Mouse (Mus musculus) macrophage (primary cell): Measurements from ENCODE around the gene Tsr1. TPM values are rescaled to one million over a fixed set of nuclear protein-coding genes. Genes with fewer than 3 reads are reported as not detected.
A peak's percentile ranks its signal among the peaks of the same experiment; 100 is the strongest.

Experiments
- H3K27ac ChIP-seq: fragments of 350-480 bp; formaldehyde crosslinking; 2 replicates; pipeline ENCODE4 v1.9.0; 2021
- H3K36me3 ChIP-seq: fragments of 350-480 bp; formaldehyde crosslinking; 2 replicates; pipeline ENCODE4 v1.9.0; 2021; ENCODE audit errors: inconsistent target
- H3K4me3 ChIP-seq: fragments of 350-480 bp; formaldehyde crosslinking; 2 replicates; pipeline ENCODE4 v1.9.0; 2021; ENCODE audit errors: inconsistent target
- H3K79me2 ChIP-seq: fragments of 350-480 bp; formaldehyde crosslinking; 2 replicates; pipeline ENCODE4 v1.9.0; 2021; ENCODE audit errors: inconsistent target
- WGBS: methylation state at CpG from one replicate; pipeline ENCODE4 v1.1.7; 2026; ENCODE audit warnings: inconsistent platforms; ENCODE audit not compliant: missing documents; 5-methylcytosine and 5-hydroxymethylcytosine counted together
- polyA plus RNA-seq: library from polyadenylated mRNA; stranded (reverse); fragments of 250-400 nt; gene quantifications from 3 replicates; pipeline ENCODE4 v1.2.4, GENCODE M21; 2018; ENCODE audit warnings: inconsistent platforms
- total RNA-seq, 78 experiments: library from RNA; depleted of rRNA; stranded (reverse); fragments of 250-400 nt; gene quantifications; 1 replicate in 9 of 78; 2 replicates in 24 of 78; 3 replicates in 43 of 78; 4 replicates in 2 of 78; pipeline ENCODE4 v1.2.4; 2018; ENCODE audit warnings: inconsistent platforms in 56 of 78

Tsr1 gene
- 10 to 100 TPM in 25 of 26 experiments, 1 to 10 TPM in 1; 7.3 to 67.2 (median 25.2) TPM for total RNA-seq (2018; cell fraction: chromatin; rRNA removed)
- 10 to 100 TPM in 18 of 26 experiments, 1 to 10 TPM in 8; 7.9 to 17.0 (median 12.2) TPM for total RNA-seq (2018; cell fraction: cytosol; rRNA removed)
- 10 to 100 TPM in 24 of 26 experiments, 1 to 10 TPM in 2; 9.2 to 46.6 (median 13.8) TPM for total RNA-seq (2018; cell fraction: nucleus; rRNA removed)
- polyA plus RNA-seq: 10.4 to 45.5 TPM (median 21.3 TPM) in 3 replicates

- H3K4me3 ChIP-seq: peak within 1 kb of the TSS; percentile 99
- H3K27ac ChIP-seq: peak within 1 kb of the TSS; percentile 57
- H3K36me3 ChIP-seq: peaks cover 32% of the 10 kb centered on the region
- WGBS: 2% methylated on average over 54 of the region's 54 CpGs
- peaks cover 28% of the 10 kb centered on the region for H3K79me2 ChIP-seq
Observed at GRCm38 (mm10) chr11:74897678-74898516, at the start of gene Tsr1. Gene Tsr1, plus strand, starts transcription at chr11:74898071.

DNA sequence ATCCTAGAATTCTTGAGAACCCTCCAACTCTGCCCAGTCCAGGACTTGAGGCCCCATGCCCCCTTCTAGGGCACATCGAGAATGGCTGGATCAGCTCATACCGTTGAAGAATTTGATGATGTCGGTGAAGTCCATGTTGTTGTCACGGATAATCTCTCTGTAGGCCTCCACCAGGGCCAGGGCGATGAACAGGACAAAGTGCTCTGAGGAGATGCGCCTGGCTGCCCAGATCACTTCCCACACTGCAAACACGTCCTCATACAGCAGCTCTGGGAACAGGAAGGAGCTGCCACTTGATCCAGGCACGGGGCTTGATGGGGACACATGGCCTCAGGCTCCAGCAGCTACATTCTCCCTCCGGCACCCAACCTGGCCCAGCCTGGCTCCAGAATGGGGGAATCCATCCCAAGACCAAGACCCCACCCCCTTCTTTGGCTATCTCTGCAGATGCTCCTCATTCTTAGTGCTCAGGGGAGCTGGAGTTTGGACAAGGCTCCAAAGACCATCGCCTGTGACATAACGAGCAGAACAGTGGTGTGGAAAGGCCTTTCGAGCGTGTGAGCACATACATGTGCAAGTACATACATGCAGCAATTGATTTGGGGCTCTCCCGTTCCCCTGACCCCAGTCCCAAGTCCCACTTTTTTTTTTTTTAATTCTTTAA, 46.7 kb upstream of the Tsr1 start:
- Histone ChIP-seq H3K4me3 (no peak overlapping the region), H3K79me2 (no peaks in the 10 kb centered on the region), H3K36me3 (no peaks in the 10 kb centered on the region), H3K27ac (no peak overlapping the region)
- 94% methylated on average over 14 of the region's 14 CpGs for WGBS

- Histone ChIP-seq H3K79me2 (no peaks in the 10 kb centered on the region), H3K36me3 (no peaks in the 10 kb centered on the region), H3K27ac (no peak overlapping the region), H3K4me3 (no peak overlapping the region)
- 97% methylated on average over 9 of the region's 9 CpGs for WGBS
Observed at GRCm38 (mm10) chr11:74857756-74858155, 40.1 kb upstream of the Tsr1 start.

DNA sequence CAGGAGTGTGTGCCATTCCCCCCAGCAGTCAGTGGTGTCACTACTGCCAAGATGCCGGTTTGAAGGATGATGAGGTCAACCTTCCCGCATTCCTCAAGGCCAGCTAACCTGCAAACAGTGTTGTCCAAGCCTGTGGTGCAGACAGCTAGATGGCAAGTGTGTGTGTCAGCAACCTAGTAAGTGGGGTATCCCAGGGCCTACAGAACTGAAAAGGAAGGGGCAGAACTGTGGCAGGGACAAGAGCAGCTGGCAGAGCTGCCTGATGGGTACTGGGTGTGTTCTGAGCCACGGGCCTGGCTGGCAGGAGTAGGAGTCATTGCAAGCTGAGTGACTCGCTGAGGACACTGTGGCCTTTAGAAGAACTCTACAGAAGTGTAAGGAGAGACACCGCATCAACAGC, 35.7 kb upstream of the Tsr1 start:
- no peak overlapping the region for H3K4me3 ChIP-seq
- H3K27ac ChIP-seq: no peak overlapping the region
- H3K36me3 ChIP-seq: no peaks in the 10 kb centered on the region
- WGBS: 95% methylated on average over 5 of the region's 5 CpGs
- H3K79me2 ChIP-seq: no peaks in the 10 kb centered on the region

DNA sequence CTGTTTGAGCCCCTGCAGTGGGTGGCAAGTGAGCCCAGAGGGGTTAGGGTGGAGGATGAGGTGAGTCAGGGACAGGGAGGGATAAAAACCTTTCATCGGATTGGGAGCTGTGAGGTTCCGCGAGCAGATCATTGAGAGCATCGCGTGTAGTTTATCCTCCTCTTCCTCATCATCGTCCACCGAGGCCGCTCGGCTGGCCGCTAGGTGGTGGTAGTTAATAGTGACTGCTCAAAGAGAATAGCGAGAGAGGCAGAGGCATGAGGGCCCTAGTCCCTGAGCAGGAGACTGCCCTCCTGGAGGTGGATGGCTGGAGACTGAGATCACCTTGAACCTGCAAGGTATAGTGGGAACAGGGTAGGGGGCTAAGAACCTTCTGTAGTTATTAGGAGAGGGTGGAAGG, 34.4 kb upstream of the Tsr1 start:
- H3K36me3 ChIP-seq: no peaks in the 10 kb centered on the region
- 79% methylated on average over 11 of the region's 11 CpGs for WGBS
- no peak overlapping the region for H3K27ac ChIP-seq

GRCm38 (mm10) chr11:74864421-74864820, 33.5 kb upstream of the Tsr1 start:
- 95% methylated on average over 9 of the region's 9 CpGs for WGBS
- no peak overlapping the region for H3K27ac ChIP-seq
- H3K4me3 ChIP-seq: no peak overlapping the region
- no peaks in the 10 kb centered on the region for H3K36me3 ChIP-seq
- no peaks in the 10 kb centered on the region for H3K79me2 ChIP-seq

More for the DNA sequence above, 34.4 kb upstream of the Tsr1 start:
- Histone ChIP-seq H3K4me3 (no peak overlapping the region), H3K79me2 (no peaks in the 10 kb centered on the region)

GRCm38 (mm10) chr11:74865252-74865651, 32.6 kb upstream of the Tsr1 start:
- 96% methylated on average over 8 of the region's 9 CpGs for WGBS
- no peak overlapping the region for H3K4me3 ChIP-seq
- H3K36me3 ChIP-seq: no peaks in the 10 kb centered on the region
- H3K79me2 ChIP-seq: no peaks in the 10 kb centered on the region
- H3K27ac ChIP-seq: no peak overlapping the region

- H3K36me3 ChIP-seq: no peaks in the 10 kb centered on the region
- H3K79me2 ChIP-seq: no peaks in the 10 kb centered on the region
- H3K27ac ChIP-seq: no peak overlapping the region
- WGBS: 94% methylated on average over 4 of the region's 4 CpGs
- H3K4me3 ChIP-seq: no peak overlapping the region
Observed at GRCm38 (mm10) chr11:74866640-74867039, 31.2 kb upstream of the Tsr1 start.

- H3K79me2 ChIP-seq: no peaks in the 10 kb centered on the region
- no peak overlapping the region for H3K4me3 ChIP-seq
- WGBS: 100% methylated on average over 2 of the region's 2 CpGs
- H3K27ac ChIP-seq: no peak overlapping the region
- H3K36me3 ChIP-seq: no peaks in the 10 kb centered on the region
Observed at GRCm38 (mm10) chr11:74867181-74867580, 30.7 kb upstream of the Tsr1 start.

DNA sequence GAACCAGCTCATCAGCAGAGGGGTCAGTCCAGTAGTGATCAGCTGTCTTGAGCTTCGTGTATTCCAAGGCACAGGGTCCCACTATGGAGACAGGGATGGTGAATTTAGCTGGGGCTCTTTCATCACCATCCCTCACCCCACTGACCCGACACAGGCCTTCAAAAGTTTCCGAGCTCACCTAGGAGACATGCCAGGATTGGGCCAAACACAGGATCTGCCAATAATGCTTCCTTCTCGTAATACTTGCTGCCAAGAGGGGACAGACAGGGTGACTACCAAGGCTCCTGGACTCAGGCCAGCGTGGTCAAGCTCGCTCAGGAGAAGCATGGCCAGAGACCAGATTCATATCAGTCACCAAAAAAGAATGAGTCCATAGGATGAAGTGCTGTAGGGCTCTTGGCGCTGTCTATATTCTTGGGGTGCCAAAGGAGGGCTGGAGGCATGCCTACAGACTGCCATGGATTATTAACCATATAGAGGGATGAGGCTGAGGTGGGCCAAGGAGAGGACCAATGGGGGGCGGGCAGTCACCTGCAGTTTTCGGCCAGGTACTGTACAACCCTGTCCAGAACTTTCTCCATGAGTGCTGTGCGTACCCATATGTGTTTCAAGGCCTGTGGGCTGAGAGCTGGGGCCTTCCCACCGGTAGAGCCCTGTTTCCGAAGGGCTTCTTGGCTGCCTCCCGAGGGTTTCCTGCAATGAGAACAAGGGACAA, 29.7 kb upstream of the Tsr1 start:
- WGBS: 90% methylated on average over 13 of the region's 13 CpGs
- no peak overlapping the region for H3K4me3 ChIP-seq
- no peak overlapping the region for H3K27ac ChIP-seq
- H3K79me2 ChIP-seq: no peaks in the 10 kb centered on the region
- H3K36me3 ChIP-seq: no peaks in the 10 kb centered on the region

DNA sequence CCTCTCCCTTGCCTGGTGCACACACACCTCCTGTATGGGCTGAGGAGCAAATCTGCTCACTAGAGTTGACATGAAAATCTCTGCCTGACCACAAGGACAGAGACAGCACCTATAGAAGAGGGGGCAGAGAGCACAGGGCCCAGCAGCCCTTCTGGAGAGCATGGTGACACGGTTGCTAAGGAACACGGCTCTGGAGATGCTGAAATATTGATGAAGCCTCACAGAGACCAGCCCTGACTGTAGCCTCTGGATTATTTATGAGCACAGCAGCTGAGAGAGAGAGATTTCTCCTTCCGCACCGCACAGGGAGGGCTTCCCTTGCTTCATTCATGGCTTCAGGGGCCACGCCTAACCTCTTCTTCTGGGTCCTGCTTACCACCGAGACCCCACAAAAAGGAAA, 28.3 kb upstream of the Tsr1 start:
- Histone ChIP-seq H3K36me3 (no peaks in the 10 kb centered on the region), H3K79me2 (no peaks in the 10 kb centered on the region), H3K27ac (no peak overlapping the region), H3K4me3 (no peak overlapping the region)
- 98% methylated on average over 6 of the region's 6 CpGs for WGBS

DNA sequence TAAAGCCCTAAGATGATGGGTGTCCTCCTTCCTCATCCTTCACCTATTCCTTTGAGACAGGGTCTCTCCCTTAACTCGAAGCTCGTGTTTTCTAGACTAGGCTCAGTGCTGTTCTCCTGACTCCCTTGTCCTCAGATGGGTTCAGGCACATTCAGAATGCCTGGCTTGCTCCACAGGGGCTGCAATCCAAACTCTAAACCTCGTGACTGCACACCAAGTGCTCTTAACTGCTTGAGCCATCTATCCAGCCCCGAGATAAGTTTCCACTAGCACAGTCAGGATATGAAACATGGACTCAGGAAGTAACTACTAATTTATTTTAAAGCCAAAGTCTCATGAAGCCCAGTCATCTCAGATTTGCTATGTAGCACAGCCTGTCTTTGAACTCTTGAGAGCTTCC, 27.3 kb upstream of the Tsr1 start:
- WGBS: 89% methylated on average over 4 of the region's 4 CpGs
- Histone ChIP-seq H3K4me3 (no peak overlapping the region), H3K27ac (no peak overlapping the region), H3K36me3 (no peaks in the 10 kb centered on the region), H3K79me2 (no peaks in the 10 kb centered on the region)

DNA sequence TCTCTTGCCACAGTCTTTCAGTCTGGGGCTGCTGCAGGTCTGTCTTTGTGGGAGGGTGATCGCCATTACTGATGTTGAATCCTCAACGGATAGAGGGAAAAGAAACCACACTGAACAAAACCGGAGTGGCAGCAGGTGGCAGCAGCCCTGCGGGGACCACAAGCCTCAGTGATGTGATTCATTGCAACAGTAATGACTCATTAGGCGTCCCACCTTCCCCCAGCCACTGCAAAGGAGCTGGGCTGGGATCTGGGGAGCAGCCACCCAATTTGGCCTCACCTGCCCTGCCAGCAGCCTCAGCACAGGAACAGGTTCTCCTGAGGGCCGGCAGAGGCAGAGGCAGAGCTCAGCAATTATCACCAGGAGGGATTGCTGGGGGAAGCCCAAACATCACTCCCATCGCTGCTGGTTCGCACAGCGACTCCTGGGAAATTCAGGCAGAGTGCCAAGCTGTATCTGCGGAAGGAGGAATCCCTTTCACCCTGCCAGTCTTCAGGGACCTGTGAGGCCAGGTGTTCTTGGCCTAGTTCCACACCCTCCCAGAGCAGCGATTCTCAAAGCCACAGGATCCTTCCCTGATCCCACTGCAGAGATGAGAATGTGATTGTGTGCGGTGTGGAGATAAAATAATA, 26.8 kb upstream of the Tsr1 start:
- no peaks in the 10 kb centered on the region for H3K36me3 ChIP-seq
- H3K4me3 ChIP-seq: no peak overlapping the region
- H3K27ac ChIP-seq: no peak overlapping the region
- H3K79me2 ChIP-seq: no peaks in the 10 kb centered on the region
- WGBS: 77% methylated on average over 12 of the region's 12 CpGs

DNA sequence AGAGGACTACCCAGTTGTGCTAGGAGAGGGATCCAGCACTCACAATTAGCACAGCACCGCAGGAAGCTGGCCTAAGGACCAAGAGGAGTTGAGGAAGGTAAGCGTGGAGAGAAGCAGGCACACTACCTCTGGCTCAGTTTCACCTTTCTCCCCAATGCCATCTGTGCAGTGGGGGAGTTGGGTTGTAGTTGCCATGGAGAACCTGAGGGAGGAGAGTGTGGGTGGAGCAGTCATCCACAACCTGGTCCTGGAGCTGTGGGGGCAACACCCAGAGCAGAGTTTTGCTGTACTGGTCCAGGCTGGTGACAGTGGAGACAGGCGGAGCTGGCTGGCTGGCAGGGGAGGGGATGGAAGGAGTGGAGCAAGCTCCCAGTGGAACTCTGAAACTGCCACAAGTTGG, 23.2 kb upstream of the Tsr1 start:
- 96% methylated on average over 3 of the region's 3 CpGs for WGBS
- no peaks in the 10 kb centered on the region for H3K36me3 ChIP-seq
- no peak overlapping the region for H3K4me3 ChIP-seq
- H3K79me2 ChIP-seq: no peaks in the 10 kb centered on the region
- no peak overlapping the region for H3K27ac ChIP-seq
